Mouse (Mus musculus) forebrain, embryonic 16.5 days (tissue): ENCODE data around the gene 1110008P14Rik. TPM values are rescaled to one million over a fixed set of nuclear protein-coding genes. Genes with fewer than 3 reads are reported as not detected.

Source experiments
- ATAC-seq: fragments of 200-750 bp; cut with Nextera tagmentation; 2 replicates; pipeline ENCODE4 v1.8.0; 2017; ENCODE audit warnings: mild to moderate bottlenecking, moderate library complexity
- H3K27ac ChIP-seq: fragments of 300-500 bp; sonication (generic); 2 replicates; pipeline ENCODE4 v1.5.1; 2014; ENCODE audit warnings: low read length, control low read depth
- H3K27me3 ChIP-seq: fragments of 300-500 bp; sonication (generic); replicated peaks from 2 replicates; pipeline ENCODE4 v1.6.1; 2014; ENCODE audit warnings: low read length; ENCODE audit not compliant: control insufficient read depth, insufficient read depth
- H3K36me3 ChIP-seq: fragments of 300-500 bp; sonication (generic); 2 replicates; pipeline ENCODE4 v1.6.1; 2014; ENCODE audit not compliant: control insufficient read depth, insufficient read depth
- H3K4me1 ChIP-seq: fragments of 300-500 bp; sonication (generic); replicated peaks from 2 replicates; pipeline ENCODE4 v1.6.1; 2014; ENCODE audit warnings: low read length; ENCODE audit not compliant: control insufficient read depth, insufficient read depth
- H3K4me2 ChIP-seq: fragments of 300-500 bp; sonication (generic); 2 replicates; pipeline ENCODE4 v1.6.1; 2014; ENCODE audit warnings: mild to moderate bottlenecking, low read length, control low read depth
- H3K4me3 ChIP-seq: fragments of 300-500 bp; sonication (generic); replicated peaks from 2 replicates; pipeline ENCODE4 v1.5.1; 2014; ENCODE audit warnings: mild to moderate bottlenecking, low read length, control low read depth
- H3K9ac ChIP-seq: fragments of 300-500 bp; sonication (generic); replicated peaks from 2 replicates; pipeline ENCODE4 v1.6.1; 2014; ENCODE audit warnings: low read depth, low read length, control low read depth
- H3K9me3 ChIP-seq: fragments of 300-500 bp; sonication (generic); 2 replicates; pipeline ENCODE4 v1.6.1; 2016; ENCODE audit warnings: low read length; ENCODE audit not compliant: control insufficient read depth
- whole genome bisulfite sequencing: fragments of 180-500 bp; shearing (Covaris S2); extraction: QIAGEN DNeasy Blood & Tissue Kit; methylation state at CpG from one replicate; pipeline ENCODE4 v1.1.7; 2014; 5-methylcytosine and 5-hydroxymethylcytosine counted together
- polyA plus RNA-seq: library from polyadenylated mRNA; unstranded; fragments of >200 nt; fragmentation: Nextera tagmentation; extraction: Ambion mirVana; gene quantifications from 2 replicates; pipeline ENCODE4 v1.2.1, GENCODE M21; 2015

The 1110008P14Rik gene
- polyA plus RNA-seq, 1 experiment from 2014 or later: 77.7 TPM

DNA sequence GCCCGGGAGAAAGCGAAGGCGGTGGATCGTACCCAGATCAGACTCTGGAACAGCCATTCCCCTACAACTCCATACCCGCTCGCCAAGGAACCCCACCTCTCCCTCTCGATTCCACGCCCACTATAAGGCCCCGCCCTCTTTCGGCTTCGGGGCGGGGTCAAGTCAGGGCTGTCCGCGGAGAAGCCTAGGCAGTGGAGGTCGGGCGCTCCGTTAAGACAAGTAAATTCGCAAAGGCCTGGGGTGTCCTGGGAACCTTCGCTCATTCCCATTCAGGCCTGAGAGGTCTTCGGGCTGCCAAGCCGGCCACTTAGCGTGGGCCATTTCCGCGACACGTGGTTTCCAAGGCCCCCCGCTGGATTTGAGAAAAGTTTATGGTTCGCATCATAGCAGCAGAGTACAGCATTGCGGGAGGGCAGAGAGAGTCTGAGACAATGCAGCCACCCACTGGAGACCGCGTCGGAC is 13.8 kb upstream of the 1110008P14Rik start, which contains the start of gene Ptges2:
TSS of gene Ptges2 (plus strand) at position 413 of the 462 bp plus-strand sequence.
- Histone ChIP-seq H3K27me3 (no peaks in the 10 kb centered on the region), H3K27ac (peak within 1 kb of the TSS; percentile 94), H3K4me1 (peaks cover 14% of the 10 kb centered on the region), H3K4me2 (peak within 1 kb of the TSS; percentile 88), H3K36me3 (no peaks in the 10 kb centered on the region), H3K9me3 (no peaks in the 10 kb centered on the region), H3K9ac (peak within 1 kb of the TSS; percentile 90), H3K4me3 (peak within 1 kb of the TSS; percentile 97)
- 0% methylated on average over 31 of the region's 31 CpGs for WGBS
- ATAC-seq: peak; percentile 90

DNA sequence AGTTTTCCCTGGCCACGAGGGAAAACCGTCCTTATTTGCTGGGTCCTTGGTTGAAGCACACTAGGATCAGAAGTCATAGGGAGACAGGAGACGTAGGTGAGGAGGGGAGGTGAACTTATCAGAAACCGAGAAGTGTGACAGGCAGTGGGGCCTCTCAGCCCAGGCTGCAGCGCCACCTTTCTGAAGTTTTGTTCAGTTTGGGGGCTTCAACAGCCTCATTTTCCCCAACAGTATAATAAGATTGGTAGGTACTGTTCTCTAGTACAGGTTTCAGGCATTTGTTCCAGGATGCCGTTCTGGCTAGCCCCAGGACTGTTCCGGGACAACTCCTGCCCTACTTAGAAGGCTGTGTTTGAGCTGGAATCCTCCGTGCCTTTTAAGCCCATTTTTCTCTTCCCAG is 13.2 kb upstream of the 1110008P14Rik start:
- Histone ChIP-seq H3K4me3 (peak overlapping the region; percentile 97), H3K9ac (peak overlapping the region; percentile 90), H3K4me2 (peak overlapping the region; percentile 88), H3K36me3 (no peaks in the 10 kb centered on the region), H3K9me3 (no peaks in the 10 kb centered on the region), H3K27me3 (no peaks in the 10 kb centered on the region), H3K4me1 (peaks cover 14% of the 10 kb centered on the region), H3K27ac (peak overlapping the region; percentile 94)
- 4% methylated on average over 8 of the region's 8 CpGs for WGBS
- ATAC-seq: peak; percentile 2; the same call in 1 of the 2 replicates

- WGBS: 83% methylated on average over 5 of the region's 5 CpGs
These were observed 10.3 kb upstream of the 1110008P14Rik start for GRCm38 (mm10) chr2:32392063-32392462.

GRCm38 (mm10) chr2:32390871-32391270 is 9.1 kb upstream of the 1110008P14Rik start:
- no peaks in the 10 kb centered on the region for H3K36me3 ChIP-seq
- no peak overlapping the region for H3K4me2 ChIP-seq
- H3K9ac ChIP-seq: no peak overlapping the region
- H3K27ac ChIP-seq: no peak overlapping the region
- WGBS: 73% methylated on average over 8 of the region's 8 CpGs
- H3K4me1 ChIP-seq: peaks cover 4% of the 10 kb centered on the region; the same call in 1 of the 2 replicates
- no peaks in the 10 kb centered on the region for H3K9me3 ChIP-seq
- H3K4me3 ChIP-seq: no peak overlapping the region
- ATAC-seq: no peak
- no peaks in the 10 kb centered on the region for H3K27me3 ChIP-seq

More at GRCm38 (mm10) chr2:32392063-32392462, 10.3 kb upstream of the 1110008P14Rik start:
- Histone ChIP-seq H3K4me2 (no peak overlapping the region), H3K4me1 (peaks cover 9% of the 10 kb centered on the region), H3K27me3 (no peaks in the 10 kb centered on the region), H3K9me3 (no peaks in the 10 kb centered on the region), H3K27ac (no peak overlapping the region), H3K36me3 (no peaks in the 10 kb centered on the region), H3K4me3 (no peak overlapping the region), H3K9ac (no peak overlapping the region)
- no peak for ATAC-seq

GRCm38 (mm10) chr2:32389157-32389556 is 7.4 kb upstream of the 1110008P14Rik start:
- 76% methylated on average over 2 of the region's 2 CpGs for WGBS
- Histone ChIP-seq H3K4me1 (no peaks in the 10 kb centered on the region), H3K36me3 (no peaks in the 10 kb centered on the region), H3K4me3 (no peak overlapping the region), H3K9me3 (no peaks in the 10 kb centered on the region), H3K27ac (no peak overlapping the region), H3K27me3 (no peaks in the 10 kb centered on the region), H3K9ac (no peak overlapping the region), H3K4me2 (no peak overlapping the region)
- ATAC-seq: no peak

DNA sequence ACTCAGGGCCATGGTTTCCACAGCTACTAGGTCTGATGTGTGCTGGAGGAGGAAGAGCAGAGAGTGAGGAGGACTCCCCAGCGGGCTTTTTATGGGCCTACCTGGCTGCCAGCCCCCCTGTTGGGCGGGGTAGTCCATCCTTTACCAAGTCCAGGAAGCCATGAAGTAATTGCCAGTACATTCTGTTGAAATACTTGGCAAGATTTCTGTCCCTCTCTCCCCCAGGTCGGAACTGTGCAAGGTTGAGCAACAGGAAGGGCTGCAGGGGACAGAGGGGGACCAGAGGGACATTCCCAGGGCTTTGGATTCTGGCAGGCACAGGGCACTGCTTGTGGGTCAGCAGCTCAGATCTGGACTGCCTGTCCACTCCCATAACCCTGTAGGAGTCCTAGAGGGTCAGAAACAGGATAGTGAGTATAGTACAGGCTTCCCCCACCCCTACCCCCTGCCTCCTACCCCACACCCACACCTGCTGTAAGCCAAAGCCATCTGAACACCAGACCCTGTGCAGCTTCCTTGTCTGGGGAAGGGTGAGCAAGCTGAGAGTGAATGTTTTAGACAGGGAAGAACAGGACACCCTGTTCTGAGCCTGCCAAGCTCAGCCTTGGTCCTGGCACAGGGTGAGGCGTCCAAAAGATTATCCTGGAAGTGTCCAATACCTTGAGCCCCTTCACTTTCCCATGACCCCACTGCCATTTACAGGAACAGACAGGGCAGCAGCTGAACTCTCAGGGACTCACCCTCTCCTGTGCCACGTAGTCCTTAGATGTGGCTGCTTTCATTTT is 6.2 kb upstream of the 1110008P14Rik start, which contains the start of gene Lcn2:
TSS of gene Lcn2 (minus strand) at position 547 of the 785 bp plus-strand sequence.
- Histone ChIP-seq H3K4me1 (no peaks in the 10 kb centered on the region), H3K4me2 (no peak within 1 kb of the TSS), H3K27me3 (no peaks in the 10 kb centered on the region), H3K9ac (no peak within 1 kb of the TSS), H3K27ac (no peak within 1 kb of the TSS), H3K36me3 (no peaks in the 10 kb centered on the region), H3K4me3 (no peak within 1 kb of the TSS), H3K9me3 (no peaks in the 10 kb centered on the region)
- ATAC-seq: no peak
- WGBS: 59% methylated on average over 5 of the region's 5 CpGs

- Histone ChIP-seq H3K36me3 (peaks cover 14% of the 10 kb centered on the region), H3K27ac (no peak overlapping the region), H3K4me2 (no peak overlapping the region), H3K9ac (no peak overlapping the region), H3K4me3 (no peak overlapping the region), H3K9me3 (no peaks in the 10 kb centered on the region), H3K27me3 (no peaks in the 10 kb centered on the region), H3K4me1 (peaks cover 4% of the 10 kb centered on the region)
- no peak for ATAC-seq
- WGBS: 78% methylated on average over 2 of the region's 2 CpGs
These were observed 951 bp upstream of the 1110008P14Rik start for GRCm38 (mm10) chr2:32382689-32383088.

DNA sequence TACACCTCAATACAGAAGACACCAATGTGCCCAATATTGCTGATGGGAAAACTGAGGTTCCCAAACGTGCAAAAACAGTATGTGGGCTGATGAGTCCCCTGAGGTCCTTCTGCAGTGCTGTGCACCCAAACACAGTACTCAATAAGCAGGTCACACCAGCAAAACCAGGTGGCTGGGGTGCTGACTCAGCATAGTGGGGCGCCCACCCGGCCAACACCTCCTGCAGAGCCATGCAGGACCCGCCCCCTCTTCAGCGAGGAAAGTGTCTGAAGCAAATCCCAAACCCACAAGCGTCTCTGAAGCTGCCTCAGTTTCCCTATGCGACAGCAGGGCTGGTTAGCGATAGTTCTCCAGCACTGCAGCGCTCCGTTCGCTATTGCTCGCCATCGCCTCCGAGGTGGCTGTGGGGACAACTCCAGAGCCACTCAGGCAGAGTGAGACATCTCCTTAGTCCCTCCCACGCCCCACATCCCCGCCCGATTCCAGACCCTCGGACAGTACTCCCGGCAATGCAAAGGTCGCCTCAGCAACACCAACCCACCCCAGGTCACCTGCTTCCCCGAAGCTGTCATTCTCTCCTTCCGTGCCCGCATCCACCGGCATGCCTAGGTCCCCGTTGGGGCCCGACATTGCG is 480 bp downstream of the 1110008P14Rik start:
- ATAC-seq: peak; percentile 63
- Histone ChIP-seq H3K4me2 (peak overlapping the region; percentile 91), H3K27me3 (no peaks in the 10 kb centered on the region), H3K36me3 (peaks cover 28% of the 10 kb centered on the region), H3K9ac (peak overlapping the region; percentile 69), H3K27ac (no peak overlapping the region), H3K4me3 (peak overlapping the region; percentile 69), H3K9me3 (no peaks in the 10 kb centered on the region), H3K4me1 (peaks cover 4% of the 10 kb centered on the region)
- under 1% methylated on average over 27 of the region's 27 CpGs for WGBS

DNA sequence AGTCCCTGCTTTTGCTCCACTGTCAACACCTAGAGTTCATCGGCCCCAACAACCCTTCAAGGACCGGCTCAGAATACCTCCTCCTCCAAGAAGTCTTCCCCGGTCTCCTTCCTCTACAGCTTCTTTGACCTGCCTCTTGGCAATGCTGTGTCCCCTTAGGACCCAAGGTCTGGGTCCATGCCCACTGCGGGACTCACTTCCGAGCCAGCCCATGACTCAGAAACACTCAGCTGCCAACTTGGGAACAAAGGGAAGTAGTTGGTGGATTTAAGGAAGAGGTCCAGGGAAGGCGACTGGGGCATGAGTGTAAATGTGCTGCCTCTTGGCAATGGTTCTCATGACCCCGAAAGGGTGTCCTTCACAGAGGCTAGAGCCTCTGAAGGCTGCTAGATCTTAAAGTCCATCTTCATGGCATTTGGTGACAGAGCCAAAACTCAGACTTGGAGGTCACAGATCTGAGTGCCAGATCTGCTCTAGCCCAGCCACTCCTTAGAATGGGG is 1.7 kb downstream of the 1110008P14Rik start:
- Histone ChIP-seq H3K27ac (no peak overlapping the region), H3K4me3 (no peak overlapping the region), H3K9me3 (no peaks in the 10 kb centered on the region), H3K36me3 (peaks cover 31% of the 10 kb centered on the region), H3K27me3 (no peaks in the 10 kb centered on the region), H3K4me1 (peaks cover 4% of the 10 kb centered on the region), H3K9ac (no peak overlapping the region), H3K4me2 (no peak overlapping the region)
- no peak for ATAC-seq
- 86% methylated on average over 7 of the region's 7 CpGs for WGBS
